Mouse (Mus musculus): ENCODE measurements around the gene Ttc36.

The Ttc36 gene

GRCm38 (mm10) chr9:44802808-44803450, at the start of gene Ttc36:
Gene Ttc36, minus strand, starts transcription at chr9:44803072.
- no peak for DNase-seq (ENCODE audit: low read depth, low spot score)

- DNase-seq (ENCODE audit: low read depth, low spot score) = no peak
These were observed 44.6 kb upstream of the Ttc36 start for GRCm38 (mm10) chr9:44847446-44847845.

GRCm38 (mm10) chr9:44841241-44841640, 38.4 kb upstream of the Ttc36 start:
- peak; percentile 3 for DNase-seq (ENCODE audit: low read depth, low spot score)

- DNase-seq (ENCODE audit: low read depth, low spot score) = peak; percentile 78
These were observed 33.6 kb upstream of the Ttc36 start for GRCm38 (mm10) chr9:44836439-44836838.

- no peak for DNase-seq (ENCODE audit: low read depth, low spot score)
These were observed 29.5 kb upstream of the Ttc36 start for GRCm38 (mm10) chr9:44832356-44832755.

- no peak for DNase-seq (ENCODE audit: low read depth, low spot score)
These were observed 27.6 kb upstream of the Ttc36 start for GRCm38 (mm10) chr9:44830506-44830905.

- no peak for DNase-seq (ENCODE audit: low read depth, low spot score)
These were observed 26.1 kb upstream of the Ttc36 start for GRCm38 (mm10) chr9:44828944-44829343.

- peak; percentile 11 for DNase-seq (ENCODE audit: low read depth, low spot score)
These were observed 23.8 kb upstream of the Ttc36 start for GRCm38 (mm10) chr9:44826660-44827059.

- DNase-seq (ENCODE audit: low read depth, low spot score) = no peak
These were observed 17.3 kb upstream of the Ttc36 start for GRCm38 (mm10) chr9:44819920-44820827.

GRCm38 (mm10) chr9:44817522-44817921, 14.7 kb upstream of the Ttc36 start:
- no peak for DNase-seq (ENCODE audit: low read depth, low spot score)

- DNase-seq (ENCODE audit: low read depth, low spot score) = no peak
These were observed 11.3 kb upstream of the Ttc36 start for GRCm38 (mm10) chr9:44814179-44814578.

GRCm38 (mm10) chr9:44810316-44810715, 7.4 kb upstream of the Ttc36 start:
- no peak for DNase-seq (ENCODE audit: low read depth, low spot score)

GRCm38 (mm10) chr9:44807778-44808177, 4.9 kb upstream of the Ttc36 start:
- DNase-seq (ENCODE audit: low read depth, low spot score) = no peak

GRCm38 (mm10) chr9:44807141-44807540, 4.3 kb upstream of the Ttc36 start:
- no peak for DNase-seq (ENCODE audit: low read depth, low spot score)

- DNase-seq (ENCODE audit: low read depth, low spot score) = no peak
These were observed 2.7 kb upstream of the Ttc36 start for GRCm38 (mm10) chr9:44805536-44805935.

- no peak for DNase-seq (ENCODE audit: low read depth, low spot score)
These were observed 1.8 kb upstream of the Ttc36 start for GRCm38 (mm10) chr9:44804678-44805077.

GRCm38 (mm10) chr9:44801669-44802068, 1.2 kb downstream of the Ttc36 start:
- DNase-seq (ENCODE audit: low read depth, low spot score) = no peak

- DNase-seq (ENCODE audit: low read depth, low spot score) = no peak
These were observed 2.9 kb downstream of the Ttc36 start for GRCm38 (mm10) chr9:44799958-44800324.

- peak; percentile 73 for DNase-seq (ENCODE audit: low read depth, low spot score)
These were observed 3.5 kb downstream of the Ttc36 start, which contains the start of gene Tmem25 for GRCm38 (mm10) chr9:44799102-44799957. Gene Tmem25, minus strand, starts transcription at chr9:44799307.

- DNase-seq (ENCODE audit: low read depth, low spot score) = no peak
These were observed 4.6 kb downstream of the Ttc36 start for GRCm38 (mm10) chr9:44798298-44798697.

GRCm38 (mm10) chr9:44792842-44793241, 10.0 kb downstream of the Ttc36 start:
- DNase-seq (ENCODE audit: low read depth, low spot score) = no peak

Measured in forelimb bud, embryonic 11.5 days (tissue).